Mouse (Mus musculus): ENCODE results near the gene Cdk1. TPM values are rescaled to one million over a fixed set of nuclear protein-coding genes. Genes with fewer than 3 reads are reported as not detected.

Cdk1 gene
- polyA plus RNA-seq, 1 experiment from 2014 or later: 527 TPM

DNA sequence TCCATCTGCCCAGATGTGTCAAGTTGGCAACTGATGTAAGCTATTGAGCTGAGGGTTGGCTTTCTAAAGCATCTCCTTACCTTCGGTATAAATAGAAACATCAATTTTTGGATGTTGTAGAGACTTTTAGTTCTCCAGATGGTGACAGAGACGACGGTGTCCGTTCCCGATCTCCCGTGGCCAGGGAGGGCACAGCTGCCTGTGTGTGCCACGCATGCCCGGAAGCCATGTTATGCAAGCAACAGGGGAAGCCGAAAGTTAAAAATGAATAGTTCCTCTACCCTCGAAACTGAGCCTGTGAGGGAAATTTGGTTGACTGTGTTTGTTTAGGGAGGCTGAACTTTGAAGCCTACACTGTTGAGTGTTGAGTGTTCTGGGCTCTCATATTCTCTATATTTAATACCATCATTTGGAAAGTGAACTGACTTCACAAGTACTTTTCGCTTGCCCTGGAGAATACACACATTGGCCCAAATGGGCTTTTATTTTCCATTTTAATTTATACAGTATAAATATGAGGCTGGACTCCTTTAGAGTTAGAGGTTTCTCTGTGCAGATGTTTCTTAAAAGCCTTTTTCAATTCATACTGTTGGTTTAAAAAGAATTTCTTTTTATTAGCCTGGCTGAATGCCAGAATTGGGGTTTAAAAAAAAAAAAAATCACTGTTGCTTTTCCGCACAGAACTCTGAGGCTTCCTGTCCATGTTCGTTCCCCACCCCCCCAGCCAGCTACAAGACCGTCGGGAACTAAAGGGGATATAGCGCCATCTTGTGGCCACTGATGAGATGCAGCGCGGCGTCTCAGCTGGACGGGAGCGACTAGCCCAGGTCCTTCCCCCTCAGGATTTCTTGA is 31.8 kb downstream of the Cdk1 start:
- Histone ChIP-seq H3K27ac (replicated peaks) (no peak overlapping the region), H3K27me3 (ENCODE audit: low read depth, poor library complexity, severe bottlenecking) (no peaks in the 10 kb centered on the region), H3K4me3 (no peak overlapping the region), H3K36me3 (no peaks in the 10 kb centered on the region), H3K9me3 (replicated peaks) (no peaks in the 10 kb centered on the region; the same call in 1 of the 2 replicates), H3K4me1 (no peaks in the 10 kb centered on the region)
- peak; percentile 78 for DNase-seq (ENCODE audit: low spot score)
- 47% methylated on average over 21 of the region's 21 CpGs for WGBS

DNA sequence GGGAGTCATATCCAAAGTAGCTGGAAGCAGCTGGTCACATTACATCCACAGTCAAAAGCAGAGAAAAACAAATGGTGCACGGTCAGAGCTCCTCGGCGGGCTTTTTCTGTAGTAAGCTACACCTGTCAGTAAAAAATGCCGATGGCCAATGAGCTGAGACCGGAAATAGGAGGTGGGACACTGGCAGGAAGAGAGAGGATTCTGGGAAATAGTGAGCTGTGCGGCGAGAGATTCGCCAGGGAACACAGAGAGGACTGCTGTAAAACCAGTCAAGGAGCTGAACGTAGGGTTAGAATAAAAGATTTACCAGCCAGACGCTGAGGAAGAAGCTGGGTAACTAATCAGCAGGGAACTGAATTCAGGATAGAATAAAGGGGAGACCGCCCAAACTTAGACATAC is 34.2 kb downstream of the Cdk1 start:
- no peak overlapping the region for H3K27ac ChIP-seq (replicated peaks)
- no peak for DNase-seq (ENCODE audit: low spot score)
- no peaks in the 10 kb centered on the region for H3K4me1 ChIP-seq
- H3K27me3 ChIP-seq (ENCODE audit: low read depth, poor library complexity, severe bottlenecking): no peaks in the 10 kb centered on the region
- WGBS: 81% methylated on average over 11 of the region's 11 CpGs
- H3K36me3 ChIP-seq: no peaks in the 10 kb centered on the region
- no peak overlapping the region for H3K4me3 ChIP-seq
- no peaks in the 10 kb centered on the region; the same call in 1 of the 2 replicates for H3K9me3 ChIP-seq (replicated peaks)

DNA sequence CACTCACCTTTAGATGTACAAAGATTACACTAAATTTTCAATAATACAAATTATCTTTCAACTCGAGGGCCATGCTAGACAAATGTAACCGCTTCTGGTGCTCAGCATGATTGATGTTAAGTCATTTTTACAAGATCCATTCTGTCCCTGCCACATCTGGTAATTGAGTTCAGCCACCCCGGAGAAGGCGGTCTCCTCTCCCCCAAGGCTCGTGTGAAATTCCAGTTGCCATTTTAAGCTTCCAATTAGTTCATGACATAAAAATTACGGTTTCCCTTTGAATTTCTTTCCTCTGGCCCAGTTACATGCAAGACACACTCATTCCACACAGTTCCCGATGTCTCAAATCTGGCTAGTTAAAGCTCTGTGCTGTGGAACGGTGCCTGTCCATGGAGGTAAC is 38.8 kb downstream of the Cdk1 start:
- Histone ChIP-seq H3K4me3 (no peak overlapping the region), H3K27ac (replicated peaks) (no peak overlapping the region), H3K36me3 (no peaks in the 10 kb centered on the region), H3K4me1 (no peaks in the 10 kb centered on the region), H3K27me3 (ENCODE audit: low read depth, poor library complexity, severe bottlenecking) (no peaks in the 10 kb centered on the region), H3K9me3 (replicated peaks) (no peaks in the 10 kb centered on the region)
- DNase-seq (ENCODE audit: low spot score): no peak
- 87% methylated on average over 8 of the region's 8 CpGs for WGBS

DNA sequence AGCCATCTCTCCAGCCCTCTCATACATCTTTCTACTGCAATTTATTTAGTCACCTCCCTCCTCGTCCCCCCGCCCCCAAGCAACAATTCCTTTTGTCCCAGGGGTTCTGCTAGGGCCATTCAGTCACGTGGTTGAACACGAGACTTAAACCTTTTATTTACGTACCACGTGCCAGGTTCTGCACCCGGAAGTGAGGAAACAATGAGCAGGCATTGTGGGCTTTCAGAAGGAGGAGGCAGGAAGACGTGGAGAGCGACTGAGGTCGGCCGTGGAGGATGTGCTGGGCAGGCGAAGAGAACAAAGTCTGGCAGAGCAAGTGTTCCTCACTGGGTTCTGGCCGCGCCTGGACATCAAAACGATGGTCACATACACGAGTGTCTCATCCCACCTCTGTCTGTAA is 40.9 kb downstream of the Cdk1 start:
- WGBS: 81% methylated on average over 16 of the region's 16 CpGs
- no peak overlapping the region for H3K27ac ChIP-seq (replicated peaks)
- H3K27me3 ChIP-seq (ENCODE audit: low read depth, poor library complexity, severe bottlenecking): no peaks in the 10 kb centered on the region
- H3K36me3 ChIP-seq: no peaks in the 10 kb centered on the region
- no peak overlapping the region for H3K4me3 ChIP-seq
- no peaks in the 10 kb centered on the region for H3K4me1 ChIP-seq
- DNase-seq (ENCODE audit: low spot score): no peak
- no peaks in the 10 kb centered on the region for H3K9me3 ChIP-seq (replicated peaks)

DNA sequence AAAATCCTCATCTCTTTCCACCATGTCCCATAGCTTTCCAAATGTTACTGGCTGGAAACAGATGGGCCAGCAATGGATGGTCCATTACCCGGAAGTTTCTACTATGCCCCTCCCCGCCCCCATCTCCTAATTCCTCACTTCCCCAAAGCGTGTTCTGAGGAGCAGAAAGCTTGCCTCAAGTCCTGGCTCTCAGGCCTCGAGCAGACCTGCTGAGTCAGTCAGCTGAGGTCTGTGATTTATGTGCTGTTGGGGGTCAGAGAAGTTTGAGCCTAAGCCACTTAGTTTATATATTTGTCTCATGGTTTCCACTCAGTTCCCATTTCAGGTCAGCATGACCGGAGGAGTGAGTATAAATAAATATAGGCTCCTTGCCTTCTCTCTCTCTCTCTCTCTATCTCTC is 43.6 kb downstream of the Cdk1 start:
- DNase-seq (ENCODE audit: low spot score): no peak
- Histone ChIP-seq H3K27ac (replicated peaks) (no peak overlapping the region), H3K36me3 (no peaks in the 10 kb centered on the region), H3K4me1 (no peaks in the 10 kb centered on the region), H3K27me3 (ENCODE audit: low read depth, poor library complexity, severe bottlenecking) (no peaks in the 10 kb centered on the region), H3K4me3 (no peak overlapping the region), H3K9me3 (replicated peaks) (no peaks in the 10 kb centered on the region)
- WGBS: 79% methylated on average over 5 of the region's 5 CpGs

DNA sequence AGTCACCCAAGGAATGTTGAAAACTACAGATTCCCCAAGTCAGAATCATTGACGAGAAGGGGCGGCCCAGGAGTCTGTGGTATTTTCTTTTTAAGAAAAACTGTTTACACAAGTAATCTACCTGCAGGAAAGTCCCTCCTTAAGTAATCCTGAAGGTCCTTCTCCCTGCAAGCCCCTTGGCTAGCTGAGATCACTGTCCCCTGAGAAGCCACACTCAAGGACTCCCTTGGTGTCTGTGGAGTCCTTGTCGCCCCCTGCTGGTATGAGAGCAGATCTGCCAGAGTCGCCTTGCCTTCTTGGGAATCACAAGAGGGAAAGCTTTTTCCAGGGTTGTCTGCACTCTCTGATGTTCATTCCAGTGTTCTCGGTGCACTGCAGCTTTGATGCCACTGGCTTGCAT is 45.7 kb downstream of the Cdk1 start:
- Histone ChIP-seq H3K36me3 (no peaks in the 10 kb centered on the region), H3K4me1 (peaks cover 6% of the 10 kb centered on the region; the same call in 1 of the 2 replicates), H3K27me3 (ENCODE audit: low read depth, poor library complexity, severe bottlenecking) (no peaks in the 10 kb centered on the region), H3K4me3 (no peak overlapping the region), H3K9me3 (replicated peaks) (no peaks in the 10 kb centered on the region), H3K27ac (replicated peaks) (no peak overlapping the region)
- peak; percentile 69 for DNase-seq (ENCODE audit: low spot score)
- 46% methylated on average over 5 of the region's 5 CpGs for WGBS

DNA sequence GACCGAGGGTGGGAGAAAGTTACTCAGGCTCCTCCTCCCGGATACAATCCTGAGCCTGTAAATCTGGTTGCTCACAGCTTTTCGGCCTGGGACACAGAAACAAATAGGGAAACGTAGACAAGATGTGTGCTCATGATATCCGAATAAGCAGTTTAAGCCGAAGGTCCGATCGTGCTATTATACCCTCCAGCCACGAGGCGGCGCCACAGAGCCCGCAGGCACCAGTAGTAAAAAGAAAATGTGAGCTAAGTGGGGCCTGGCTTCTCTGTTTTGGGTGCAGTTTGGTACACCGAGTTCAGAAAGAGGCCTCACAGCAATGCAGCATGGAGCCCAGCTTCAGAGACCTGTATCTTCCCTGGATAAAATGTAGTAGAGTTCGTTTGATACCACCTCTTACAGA is 46.5 kb downstream of the Cdk1 start:
- Histone ChIP-seq H3K27me3 (ENCODE audit: low read depth, poor library complexity, severe bottlenecking) (no peaks in the 10 kb centered on the region), H3K4me1 (peaks cover 6% of the 10 kb centered on the region; the same call in 1 of the 2 replicates), H3K36me3 (no peaks in the 10 kb centered on the region), H3K9me3 (replicated peaks) (no peaks in the 10 kb centered on the region), H3K4me3 (no peak overlapping the region), H3K27ac (replicated peaks) (no peak overlapping the region)
- WGBS: 68% methylated on average over 14 of the region's 14 CpGs
- peak; percentile 26 for DNase-seq (ENCODE audit: low spot score)

DNA sequence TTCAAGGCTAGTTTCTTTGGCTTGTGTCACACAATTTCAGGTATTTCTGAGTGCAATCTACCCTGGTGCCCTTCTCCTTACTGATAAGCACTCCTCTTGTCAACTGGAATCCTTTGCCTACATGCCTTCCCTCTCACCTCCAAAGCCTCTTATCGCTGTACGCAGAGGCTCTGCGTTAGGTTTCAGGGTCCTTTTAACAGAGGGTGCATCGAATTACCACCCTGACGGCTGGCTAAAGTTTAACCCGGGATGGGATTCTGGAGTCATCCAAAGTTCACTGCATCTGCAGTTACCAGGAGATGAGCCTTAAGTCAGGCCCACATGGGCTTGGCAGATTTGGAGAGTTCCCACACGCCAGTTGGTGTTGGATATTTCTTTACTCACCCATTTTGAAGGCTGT is 47.1 kb downstream of the Cdk1 start:
- H3K4me3 ChIP-seq: no peak overlapping the region
- H3K36me3 ChIP-seq: no peaks in the 10 kb centered on the region
- WGBS: 81% methylated on average over 7 of the region's 7 CpGs
- H3K4me1 ChIP-seq: peaks cover 6% of the 10 kb centered on the region; the same call in 1 of the 2 replicates
- no peaks in the 10 kb centered on the region for H3K9me3 ChIP-seq (replicated peaks)
- no peak for DNase-seq (ENCODE audit: low spot score)
- no peaks in the 10 kb centered on the region for H3K27me3 ChIP-seq (ENCODE audit: low read depth, poor library complexity, severe bottlenecking)
- no peak overlapping the region for H3K27ac ChIP-seq (replicated peaks)

DNA sequence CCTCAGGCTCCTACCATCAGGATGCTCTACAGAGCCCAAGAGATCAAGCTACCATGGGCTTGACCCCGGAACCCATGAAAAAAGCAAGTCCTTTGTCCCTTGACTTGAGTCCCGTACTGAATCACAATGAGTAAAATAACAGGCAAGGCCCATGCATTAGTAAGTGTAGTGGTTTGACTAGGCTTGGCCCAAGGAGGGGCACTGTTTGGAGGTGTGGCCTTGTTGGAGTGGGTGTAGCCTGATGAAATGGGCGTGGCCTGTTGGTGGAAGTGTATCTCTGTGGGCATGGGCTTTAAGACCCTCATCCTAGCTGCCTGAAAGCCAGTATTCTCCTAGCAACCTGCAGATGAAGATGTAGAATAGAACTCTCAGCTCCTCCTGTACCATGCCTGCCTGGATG is 47.9 kb downstream of the Cdk1 start:
- Histone ChIP-seq H3K4me1 (peaks cover 6% of the 10 kb centered on the region; the same call in 1 of the 2 replicates), H3K27ac (replicated peaks) (no peak overlapping the region), H3K9me3 (replicated peaks) (no peaks in the 10 kb centered on the region), H3K4me3 (no peak overlapping the region), H3K27me3 (ENCODE audit: low read depth, poor library complexity, severe bottlenecking) (no peaks in the 10 kb centered on the region), H3K36me3 (no peaks in the 10 kb centered on the region)
- 80% methylated on average over 3 of the region's 3 CpGs for WGBS
- no peak for DNase-seq (ENCODE audit: low spot score)

DNA sequence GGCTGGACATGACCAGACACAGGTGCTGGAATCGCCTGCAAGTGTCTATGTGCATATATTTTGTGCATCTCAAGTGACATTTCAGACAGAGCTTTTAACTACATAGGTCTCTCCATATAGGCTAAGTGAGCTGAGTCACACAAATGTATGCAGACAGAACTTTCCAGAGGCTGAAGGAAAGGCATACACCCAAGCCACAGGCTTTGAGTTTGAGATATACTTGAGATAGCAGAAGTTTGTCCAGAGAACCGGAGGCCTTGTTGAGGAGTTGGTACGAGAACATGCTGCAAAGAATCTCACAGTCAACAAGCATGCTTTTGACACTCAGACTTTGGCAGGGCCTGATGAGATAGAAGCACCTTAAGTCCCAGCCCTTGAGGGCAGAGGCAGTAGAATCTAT is 50.1 kb downstream of the Cdk1 start:
- H3K36me3 ChIP-seq: no peaks in the 10 kb centered on the region
- H3K27ac ChIP-seq (replicated peaks): no peak overlapping the region
- peaks cover 6% of the 10 kb centered on the region; the same call in 1 of the 2 replicates for H3K4me1 ChIP-seq
- WGBS: 89% methylated on average over 3 of the region's 3 CpGs
- H3K9me3 ChIP-seq (replicated peaks): no peaks in the 10 kb centered on the region
- no peaks in the 10 kb centered on the region for H3K27me3 ChIP-seq (ENCODE audit: low read depth, poor library complexity, severe bottlenecking)
- no peak for DNase-seq (ENCODE audit: low spot score)
- no peak overlapping the region for H3K4me3 ChIP-seq

DNA sequence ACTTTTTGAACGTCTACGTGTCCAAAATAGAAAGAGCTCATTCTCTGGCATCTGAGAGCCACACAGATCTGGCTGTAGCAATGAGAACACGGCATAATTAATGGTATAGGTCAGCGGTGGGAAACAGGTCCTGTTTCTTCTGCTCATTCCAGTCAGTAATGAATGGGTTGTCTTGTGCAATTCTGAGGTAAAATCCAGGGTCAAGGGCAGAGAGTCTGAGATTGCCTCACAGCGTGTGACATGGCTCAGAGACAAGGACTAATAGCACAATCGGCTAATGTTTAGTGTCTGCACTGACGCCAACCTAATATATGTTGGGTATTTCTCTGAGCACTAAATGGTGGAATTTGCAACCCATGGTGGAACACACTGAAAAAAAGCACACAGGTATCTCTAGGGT is 52.8 kb downstream of the Cdk1 start:
- Histone ChIP-seq H3K9me3 (replicated peaks) (no peaks in the 10 kb centered on the region), H3K4me3 (no peak overlapping the region)
- 87% methylated on average over 7 of the region's 7 CpGs for WGBS

DNA sequence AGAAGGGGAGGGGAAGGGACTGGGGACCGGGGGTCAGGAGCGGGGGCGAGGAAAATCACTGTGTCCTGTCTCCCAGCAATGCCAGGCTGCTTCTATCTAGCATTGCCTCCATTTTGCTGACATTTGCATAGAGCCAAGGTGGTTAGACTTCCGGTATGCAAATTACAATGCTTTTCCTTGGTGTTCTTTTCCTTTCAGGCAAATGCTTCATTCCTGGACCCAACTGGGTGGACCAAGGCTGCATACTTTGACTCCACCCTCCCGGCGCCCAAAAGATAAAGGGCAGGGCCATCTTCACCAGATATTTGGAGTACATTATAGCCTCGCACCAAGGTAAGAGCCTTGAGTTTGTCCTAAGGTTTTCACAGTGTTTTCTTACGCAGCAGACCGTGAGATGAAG is 56.8 kb downstream of the Cdk1 start:
- DNase-seq (ENCODE audit: low spot score): no peak
- H3K4me3 ChIP-seq: no peak overlapping the region
- H3K36me3 ChIP-seq: no peaks in the 10 kb centered on the region
- no peak overlapping the region for H3K27ac ChIP-seq (replicated peaks)
- WGBS: 83% methylated on average over 9 of the region's 9 CpGs
- H3K27me3 ChIP-seq (ENCODE audit: low read depth, poor library complexity, severe bottlenecking): no peaks in the 10 kb centered on the region
- peaks cover 6% of the 10 kb centered on the region for H3K4me1 ChIP-seq
- no peaks in the 10 kb centered on the region for H3K9me3 ChIP-seq (replicated peaks)

More for the DNA sequence above, 52.8 kb downstream of the Cdk1 start:
- DNase-seq (ENCODE audit: low spot score): no peak
- no peaks in the 10 kb centered on the region for H3K27me3 ChIP-seq (ENCODE audit: low read depth, poor library complexity, severe bottlenecking)
- H3K27ac ChIP-seq (replicated peaks): no peak overlapping the region
- H3K4me1 ChIP-seq: peaks cover 12% of the 10 kb centered on the region
- H3K36me3 ChIP-seq: no peaks in the 10 kb centered on the region

DNA sequence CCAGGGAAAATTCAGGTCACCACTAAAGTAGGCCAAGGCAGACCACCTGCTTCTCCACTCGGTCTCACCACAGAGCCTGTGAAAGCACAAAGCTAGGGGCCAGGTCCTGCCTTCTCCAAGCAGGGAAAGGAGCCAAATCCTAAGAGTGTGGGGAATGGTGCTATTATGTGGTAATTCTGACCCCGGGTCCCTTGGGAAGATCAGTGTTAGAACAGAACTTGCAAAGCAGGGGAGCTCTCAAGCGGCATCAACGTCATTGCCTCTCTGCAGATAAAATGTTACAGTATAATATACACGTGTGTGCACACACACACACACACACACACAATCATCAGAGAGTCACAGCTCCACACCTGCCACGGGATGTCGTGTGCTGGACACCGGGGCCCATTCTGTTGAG is 62.0 kb downstream of the Cdk1 start:
- no peak overlapping the region for H3K27ac ChIP-seq (replicated peaks)
- no peak for DNase-seq (ENCODE audit: low spot score)
- H3K36me3 ChIP-seq: peaks cover 26% of the 10 kb centered on the region
- H3K9me3 ChIP-seq (replicated peaks): no peaks in the 10 kb centered on the region
- no peak overlapping the region for H3K4me3 ChIP-seq
- H3K27me3 ChIP-seq (ENCODE audit: low read depth, poor library complexity, severe bottlenecking): no peaks in the 10 kb centered on the region
- H3K4me1 ChIP-seq: peaks cover 2% of the 10 kb centered on the region
- 95% methylated on average over 8 of the region's 8 CpGs for whole genome bisulfite sequencing
